Mouse (Mus musculus) midbrain, embryonic 11.5 days (tissue): Measurements from ENCODE around the gene Gtsf1. TPM values are rescaled to one million over a fixed set of nuclear protein-coding genes. Genes with fewer than 3 reads are reported as not detected.

Source experiments
- ATAC-seq: fragments of 200-750 bp; cut with Nextera tagmentation; 2 replicates; pipeline ENCODE4 v1.8.0; 2017; ENCODE audit warnings: moderate TSS enrichment, moderate library complexity; ENCODE audit not compliant: low FRiP score
- DNase-seq: peaks from one replicate; pipeline ENCODE4 v3.0.0; 2015; ENCODE audit warnings: low spot score; ENCODE audit errors: missing footprints
- H3K27ac ChIP-seq: fragments of 300-500 bp; sonication (generic); 2 replicates; pipeline ENCODE4 v1.5.1; 2014; ENCODE audit warnings: low read depth, low read length
- H3K27me3 ChIP-seq: fragments of 300-500 bp; sonication (generic); 2 replicates; pipeline ENCODE4 v1.6.1; 2014; ENCODE audit warnings: mild to moderate bottlenecking, low read length, moderate library complexity, mixed read lengths; ENCODE audit not compliant: control insufficient read depth, insufficient read depth
- H3K36me3 ChIP-seq: fragments of 300-500 bp; sonication (generic); 2 replicates; pipeline ENCODE4 v1.6.1; 2014; ENCODE audit warnings: mild to moderate bottlenecking, low read length, moderate library complexity, mixed read lengths; ENCODE audit not compliant: control insufficient read depth, insufficient read depth
- H3K4me1 ChIP-seq: fragments of 300-500 bp; sonication (generic); 2 replicates; pipeline ENCODE4 v1.6.1; 2014; ENCODE audit warnings: low read length; ENCODE audit not compliant: control insufficient read depth, insufficient read depth
- H3K4me2 ChIP-seq: fragments of 300-500 bp; sonication (generic); 2 replicates; pipeline ENCODE4 v1.6.1; 2014; ENCODE audit warnings: mild to moderate bottlenecking, moderate library complexity
- H3K4me3 ChIP-seq: fragments of 300-500 bp; sonication (generic); 2 replicates; pipeline ENCODE4 v1.5.1; 2014; ENCODE audit warnings: low read depth, low read length
- H3K9ac ChIP-seq: fragments of 300-500 bp; sonication (generic); 2 replicates; pipeline ENCODE4 v1.6.1; 2014; ENCODE audit warnings: low read length
- H3K9me3 ChIP-seq: fragments of 300-500 bp; sonication (generic); 2 replicates; pipeline ENCODE4 v1.6.1; 2016; ENCODE audit warnings: low read length; ENCODE audit not compliant: control insufficient read depth
- WGBS: fragments of 180-500 bp; shearing (Covaris S2); extraction: QIAGEN DNeasy Blood & Tissue Kit; methylation state at CpG from one replicate; pipeline ENCODE4 v1.1.7; 2014; 5-methylcytosine and 5-hydroxymethylcytosine counted together
- polyA plus RNA-seq: library from polyadenylated mRNA; unstranded; fragments of >200 nt; fragmentation: Nextera tagmentation; extraction: Ambion mirVana; gene quantifications from 2 replicates; pipeline ENCODE4 v1.2.1, GENCODE M21; 2014

Gene Gtsf1
- polyA plus RNA-seq, result not detected in 2 replicates

- H3K9ac ChIP-seq, result no peak within 1 kb of the TSS
- no peaks in the 10 kb centered on the region for H3K9me3 ChIP-seq
- H3K4me2 ChIP-seq, result no peak within 1 kb of the TSS
- DNase-seq, result no peak
- 89% methylated on average over 13 of the region's 16 CpGs for WGBS
- H3K4me3 ChIP-seq, result no peak within 1 kb of the TSS
- no peaks in the 10 kb centered on the region for H3K4me1 ChIP-seq
- ATAC-seq, result no peak
- H3K36me3 ChIP-seq, result no peaks in the 10 kb centered on the region
- H3K27ac ChIP-seq, result no peak within 1 kb of the TSS
- H3K27me3 ChIP-seq, result no peaks in the 10 kb centered on the region
Observed at GRCm38 (mm10) chr15:103430241-103430640, at the start of gene Gtsf1. TSS of gene Gtsf1 (minus strand) at chr15:103430470.

GRCm38 (mm10) chr15:103479080-103479606 is 48.9 kb upstream of the Gtsf1 start:
- H3K4me3 ChIP-seq, result no peak overlapping the region
- no peak overlapping the region for H3K9ac ChIP-seq
- H3K4me1 ChIP-seq, result no peaks in the 10 kb centered on the region
- ATAC-seq (no peak), DNase-seq (no peak)
- no peaks in the 10 kb centered on the region for H3K27me3 ChIP-seq
- H3K36me3 ChIP-seq, result no peaks in the 10 kb centered on the region
- no peak overlapping the region for H3K4me2 ChIP-seq
- no peaks in the 10 kb centered on the region for H3K9me3 ChIP-seq
- no peak overlapping the region for H3K27ac ChIP-seq
- 64% methylated on average over 1 of the region's 1 CpGs for WGBS

- H3K27ac ChIP-seq, result no peak overlapping the region
- DNase-seq, result no peak
- H3K4me1 ChIP-seq, result no peaks in the 10 kb centered on the region
- no peak for ATAC-seq
- H3K36me3 ChIP-seq, result no peaks in the 10 kb centered on the region
- no peak overlapping the region for H3K4me3 ChIP-seq
- H3K27me3 ChIP-seq, result no peaks in the 10 kb centered on the region
- H3K9ac ChIP-seq, result no peak overlapping the region
- 92% methylated on average over 5 of the region's 5 CpGs for WGBS
- no peaks in the 10 kb centered on the region for H3K9me3 ChIP-seq
- no peak overlapping the region for H3K4me2 ChIP-seq
Observed at GRCm38 (mm10) chr15:103473769-103474168, 43.5 kb upstream of the Gtsf1 start.

GRCm38 (mm10) chr15:103473182-103473581 is 42.9 kb upstream of the Gtsf1 start:
- Histone ChIP-seq H3K27ac (no peak overlapping the region), H3K4me2 (no peak overlapping the region), H3K27me3 (no peaks in the 10 kb centered on the region), H3K9me3 (no peaks in the 10 kb centered on the region), H3K9ac (no peak overlapping the region), H3K36me3 (no peaks in the 10 kb centered on the region), H3K4me3 (no peak overlapping the region), H3K4me1 (no peaks in the 10 kb centered on the region)
- 88% methylated on average over 7 of the region's 7 CpGs for WGBS
- DNase-seq, result no peak
- ATAC-seq, result no peak

GRCm38 (mm10) chr15:103472265-103472664 is 42.0 kb upstream of the Gtsf1 start:
- DNase-seq (no peak), ATAC-seq (no peak)
- H3K36me3 ChIP-seq, result no peaks in the 10 kb centered on the region
- no peaks in the 10 kb centered on the region for H3K9me3 ChIP-seq
- no peaks in the 10 kb centered on the region for H3K27me3 ChIP-seq
- WGBS, result 82% methylated on average over 3 of the region's 3 CpGs
- no peak overlapping the region for H3K27ac ChIP-seq
- H3K4me3 ChIP-seq, result no peak overlapping the region
- H3K4me2 ChIP-seq, result no peak overlapping the region
- H3K9ac ChIP-seq, result no peak overlapping the region
- no peaks in the 10 kb centered on the region for H3K4me1 ChIP-seq

GRCm38 (mm10) chr15:103471488-103472194 is 41.4 kb upstream of the Gtsf1 start:
- Histone ChIP-seq H3K9me3 (no peaks in the 10 kb centered on the region), H3K4me1 (no peaks in the 10 kb centered on the region), H3K36me3 (no peaks in the 10 kb centered on the region), H3K27ac (no peak overlapping the region), H3K4me3 (no peak overlapping the region), H3K4me2 (no peak overlapping the region), H3K27me3 (no peaks in the 10 kb centered on the region), H3K9ac (no peak overlapping the region)
- ATAC-seq, result no peak
- 89% methylated on average over 7 of the region's 7 CpGs for WGBS
- no peak for DNase-seq

GRCm38 (mm10) chr15:103462539-103463261 is 32.4 kb upstream of the Gtsf1 start:
- Histone ChIP-seq H3K27ac (no peak overlapping the region), H3K4me2 (no peak overlapping the region), H3K36me3 (no peaks in the 10 kb centered on the region), H3K4me3 (no peak overlapping the region), H3K9ac (no peak overlapping the region), H3K27me3 (no peaks in the 10 kb centered on the region), H3K9me3 (no peaks in the 10 kb centered on the region), H3K4me1 (no peaks in the 10 kb centered on the region)
- ATAC-seq, result no peak
- no peak for DNase-seq
- 77% methylated on average over 7 of the region's 7 CpGs for WGBS

- Histone ChIP-seq H3K27me3 (no peaks in the 10 kb centered on the region), H3K4me1 (no peaks in the 10 kb centered on the region), H3K9me3 (no peaks in the 10 kb centered on the region), H3K9ac (no peak overlapping the region), H3K27ac (no peak overlapping the region), H3K4me3 (no peak overlapping the region), H3K36me3 (no peaks in the 10 kb centered on the region), H3K4me2 (no peak overlapping the region)
- DNase-seq, result no peak
- 91% methylated on average over 6 of the region's 6 CpGs for WGBS
- no peak for ATAC-seq
Observed at GRCm38 (mm10) chr15:103454449-103454848, 24.2 kb upstream of the Gtsf1 start.

- Histone ChIP-seq H3K9me3 (no peaks in the 10 kb centered on the region), H3K4me3 (no peak within 1 kb of the TSS), H3K27me3 (no peaks in the 10 kb centered on the region), H3K4me1 (no peaks in the 10 kb centered on the region), H3K36me3 (no peaks in the 10 kb centered on the region), H3K9ac (no peak within 1 kb of the TSS), H3K4me2 (no peak within 1 kb of the TSS), H3K27ac (no peak within 1 kb of the TSS)
- no peak for DNase-seq
- WGBS, result 92% methylated on average over 13 of the region's 13 CpGs
- no peak for ATAC-seq
Observed at GRCm38 (mm10) chr15:103453551-103454218, 23.4 kb upstream of the Gtsf1 start, which contains the start of gene Nckap1l. TSS of gene Nckap1l (plus strand) at chr15:103453794.
